Mouse (Mus musculus): ENCODE measurements around the gene Capn1. TPM values are rescaled to one million over a fixed set of nuclear protein-coding genes. Genes with fewer than 3 reads are reported as not detected.
A peak's percentile ranks its signal among the peaks of the same experiment; 100 is the strongest.

Gene Capn1
- total and polyA plus RNA-seq, 3 experiments, result 42.5 to 75.2 TPM; not detected in 1

GRCm38 (mm10) chr19:6035966-6036585 is 20.4 kb upstream of the Capn1 start:
- Histone ChIP-seq H3K36me3 (ENCODE audit: control insufficient read depth in 1 of 2, insufficient read depth in 2 of 2, low read length in 2 of 2) (peaks cover 0 to 3% of the 10 kb centered on the region in 2 experiments; a peak in 2 of 4 replicates), H3K9ac (ENCODE audit: control insufficient read depth, low read depth, low read length, poor library complexity, severe bottlenecking) (no peak overlapping the region), H3K79me2 (ENCODE audit: control insufficient read depth, insufficient read depth, low read length, poor library complexity) (no peaks in the 10 kb centered on the region), H3K27ac (ENCODE audit: control insufficient read depth, low read depth, low read length) (no peak overlapping the region), H3K4me3 (ENCODE audit: control insufficient read depth in 1 of 2, insufficient read depth in 1 of 2, low read depth in 2 of 2, low read length in 2 of 2) (no peak overlapping the region), H3K4me1 (ENCODE audit: control insufficient read depth in 1 of 2, insufficient read depth in 2 of 2, low read length in 2 of 2) (peaks cover 0 to 3% of the 10 kb centered on the region in 2 experiments; a peak in 3 of 4 replicates), H3K27me3 (ENCODE audit: control insufficient read depth in 1 of 2, insufficient read depth in 2 of 2, low read length in 2 of 2) (no peaks in the 10 kb centered on the region; a peak in 1 of 4 replicates), H3K9me3 (replicated peaks; ENCODE audit: insufficient read depth, low read length) (no peaks in the 10 kb centered on the region)
- no peak for DNase-seq (ENCODE audit: low read depth, low spot score)
- TF ChIP-seq NRF1 (IDR thresholded peaks at IDR 0.05; ENCODE audit: insufficient read depth, low read depth, low read length, poor library complexity, severe bottlenecking), result no peak
- no peak for TF ChIP-seq RCOR1 (IDR thresholded peaks at IDR 0.05; ENCODE audit: low read depth, low read length)
- TF ChIP-seq CTCF (IDR thresholded peaks at IDR 0.05 in 2 of 3, conservative IDR thresholded peaks at IDR 0.05 in 1 of 3; ENCODE audit: control insufficient read depth in 1 of 3, insufficient read depth in 1 of 3, low read depth in 2 of 3, low read length in 3 of 3, poor library complexity in 1 of 3, severe bottlenecking in 1 of 3), result no peak
- no peak for TF ChIP-seq MAX (IDR thresholded peaks at IDR 0.05; ENCODE audit: low read length)
- no peak for TF ChIP-seq NELFE (IDR thresholded peaks at IDR 0.05; ENCODE audit: low read depth, low read length)
- no peak for TF ChIP-seq CHD2 (IDR thresholded peaks at IDR 0.05; ENCODE audit: low read length)
- TF ChIP-seq MEF2A (IDR thresholded peaks at IDR 0.05; ENCODE audit: extremely low read depth, insufficient replicate concordance, low read depth, low read length, poor library complexity, severe bottlenecking), result no peak
- no peak for TF ChIP-seq E2F4 (IDR thresholded peaks at IDR 0.05; ENCODE audit: borderline replicate concordance, low read depth, low read length)
- TF ChIP-seq ZC3H11A (IDR thresholded peaks at IDR 0.05; ENCODE audit: low read depth, low read length), result no peak
- TF ChIP-seq RAD21 (IDR thresholded peaks at IDR 0.05; ENCODE audit: low read depth, low read length), result no peak
- TF ChIP-seq POLR2A (IDR thresholded peaks at IDR 0.05; ENCODE audit: control insufficient read depth in 1 of 2, insufficient read depth in 1 of 2, low read depth in 1 of 2, low read length in 2 of 2, poor library complexity in 1 of 2), result no peak
- no peak for TF ChIP-seq GATA1 (IDR thresholded peaks at IDR 0.05; ENCODE audit: low read depth, low read length)
- TF ChIP-seq BHLHE40 (IDR thresholded peaks at IDR 0.05; ENCODE audit: borderline replicate concordance, low read depth, low read length), result no peak

DNA sequence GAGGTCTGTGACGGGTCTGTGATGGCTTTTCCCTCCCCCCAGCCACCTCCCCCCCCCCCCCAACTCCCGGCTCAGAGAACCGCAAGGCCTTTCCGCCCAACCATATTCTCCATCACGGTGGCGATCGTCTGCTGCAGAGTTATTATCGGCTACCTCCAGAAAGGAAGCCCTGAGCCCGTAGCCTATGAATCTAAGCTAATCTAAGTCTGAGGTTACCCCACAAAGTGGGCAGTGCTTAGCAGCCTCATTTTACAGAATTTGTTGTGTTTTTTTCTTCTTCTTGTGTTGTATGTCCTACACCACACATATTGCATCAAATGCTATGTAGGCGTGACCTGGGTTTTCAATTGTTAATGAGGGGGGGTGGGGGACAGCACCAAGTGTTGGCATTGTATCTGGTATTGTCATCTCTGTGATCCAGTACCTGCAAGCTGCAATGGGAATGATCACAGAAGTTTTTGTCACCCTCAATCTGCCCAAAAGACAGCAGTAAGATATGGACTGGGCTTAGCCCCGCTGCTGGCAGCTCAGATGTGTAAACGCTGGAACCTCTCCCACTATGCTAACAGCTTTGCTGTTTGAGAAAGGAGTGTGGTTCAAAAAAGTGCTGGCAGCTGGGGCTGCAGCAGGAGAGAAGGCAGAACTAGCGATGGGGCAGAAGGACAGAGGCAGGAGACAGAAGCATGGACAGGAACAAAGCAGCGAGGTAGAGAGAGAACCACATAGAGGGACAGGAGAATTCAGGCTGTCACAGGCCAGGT is 15.0 kb upstream of the Capn1 start:
- Histone ChIP-seq H3K4me3 (ENCODE audit: control insufficient read depth in 1 of 2, insufficient read depth in 1 of 2, low read depth in 2 of 2, low read length in 2 of 2) (no peak overlapping the region), H3K27ac (ENCODE audit: control insufficient read depth, low read depth, low read length) (no peak overlapping the region), H3K9ac (ENCODE audit: control insufficient read depth, low read depth, low read length, poor library complexity, severe bottlenecking) (no peak overlapping the region), H3K4me1 (ENCODE audit: control insufficient read depth in 1 of 2, insufficient read depth in 2 of 2, low read length in 2 of 2) (peaks cover 0 to 10% of the 10 kb centered on the region in 2 experiments; a peak in 3 of 4 replicates), H3K27me3 (ENCODE audit: control insufficient read depth in 1 of 2, insufficient read depth in 2 of 2, low read length in 2 of 2) (peaks cover 2% of the 10 kb centered on the region in 2 experiments; a peak in 2 of 4 replicates), H3K36me3 (ENCODE audit: control insufficient read depth in 1 of 2, insufficient read depth in 2 of 2, low read length in 2 of 2) (peaks cover 0 to 4% of the 10 kb centered on the region in 2 experiments; a peak in 1 of 4 replicates), H3K9me3 (replicated peaks; ENCODE audit: insufficient read depth, low read length) (no peaks in the 10 kb centered on the region), H3K79me2 (ENCODE audit: control insufficient read depth, insufficient read depth, low read length, poor library complexity) (no peaks in the 10 kb centered on the region)
- no peak for TF ChIP-seq USF2 (IDR thresholded peaks at IDR 0.05; ENCODE audit: borderline replicate concordance in 1 of 2, insufficient read depth in 1 of 2, low read depth in 1 of 2, low read length in 2 of 2)
- peak; percentile 25; the same call in 1 of the 2 replicates for TF ChIP-seq TCF12 (IDR thresholded peaks at IDR 0.05; ENCODE audit: low read depth, low read length)
- no peak for TF ChIP-seq CTCF (IDR thresholded peaks at IDR 0.05 in 2 of 3, conservative IDR thresholded peaks at IDR 0.05 in 1 of 3; ENCODE audit: control insufficient read depth in 1 of 3, insufficient read depth in 1 of 3, low read depth in 2 of 3, low read length in 3 of 3, poor library complexity in 1 of 3, severe bottlenecking in 1 of 3)
- no peak for TF ChIP-seq POLR2AphosphoS5 (IDR thresholded peaks at IDR 0.05; ENCODE audit: borderline replicate concordance, low read depth, low read length)
- TF ChIP-seq RCOR1 (IDR thresholded peaks at IDR 0.05; ENCODE audit: low read depth, low read length), result peak; percentile 86
- TF ChIP-seq EP300 (IDR thresholded peaks at IDR 0.05; ENCODE audit: low read depth in 1 of 2, low read length in 2 of 2), result peak in 1 of 2 experiments; percentile 56; a peak in 2 of 4 replicates
- no peak for TF ChIP-seq E2F4 (IDR thresholded peaks at IDR 0.05; ENCODE audit: borderline replicate concordance, low read depth, low read length)
- no peak for TF ChIP-seq ZC3H11A (IDR thresholded peaks at IDR 0.05; ENCODE audit: low read depth, low read length)
- no peak for TF ChIP-seq SMC3 (IDR thresholded peaks at IDR 0.05; ENCODE audit: low read depth, low read length)
- no peak for TF ChIP-seq MAFK (IDR thresholded peaks at IDR 0.05; ENCODE audit: borderline replicate concordance, low read depth, low read length)
- TF ChIP-seq MAX (IDR thresholded peaks at IDR 0.05; ENCODE audit: low read length), result no peak
- 0 out of 2 replicates have a peak, but pooled peaks have one; percentile 9 for TF ChIP-seq ZNF384 (IDR thresholded peaks at IDR 0.05; ENCODE audit: low read depth, low read length)
- TF ChIP-seq NELFE (IDR thresholded peaks at IDR 0.05; ENCODE audit: low read depth, low read length), result no peak
- peak; percentile 40 for DNase-seq (ENCODE audit: low read depth, low spot score)

Data from MEL (cell line).